Mouse (Mus musculus): ENCODE measurements around the gene Sod3. TPM values are rescaled to one million over a fixed set of nuclear protein-coding genes. Genes with fewer than 3 reads are reported as not detected.

The Sod3 gene
- polyA plus RNA-seq, 1 experiment: 19.6 TPM

DNA sequence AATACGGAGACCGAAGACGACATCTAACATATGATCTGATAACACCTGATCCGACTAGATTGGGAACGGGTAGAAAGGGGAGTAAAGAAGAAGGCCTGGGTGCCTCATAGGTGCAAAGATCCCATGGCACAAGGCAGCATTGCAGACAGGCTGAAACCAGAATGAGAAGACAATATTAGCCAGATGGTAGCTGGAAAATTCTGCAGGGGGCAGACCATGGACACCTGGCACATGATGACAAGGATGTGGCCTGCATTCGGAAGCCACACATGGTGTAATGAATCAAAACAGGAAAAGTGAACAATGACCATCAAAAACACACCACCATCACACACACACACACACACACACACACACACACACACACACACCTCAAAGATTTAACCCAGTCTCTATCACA is 52.3 kb downstream of the Sod3 start:
- no peak overlapping the region for H3K4me3 ChIP-seq (ENCODE audit: low read depth, low read length)
- no peaks in the 10 kb centered on the region for H3K4me1 ChIP-seq (ENCODE audit: control insufficient read depth, insufficient read depth, insufficient read length, low read length)
- H3K36me3 ChIP-seq (ENCODE audit: control insufficient read depth, insufficient read depth, low read length): no peaks in the 10 kb centered on the region
- no peaks in the 10 kb centered on the region for H3K27me3 ChIP-seq (ENCODE audit: control insufficient read depth, insufficient read depth, low read length)
- TF ChIP-seq CTCF (IDR thresholded peaks at IDR 0.05; ENCODE audit: extremely low read depth, insufficient read length, insufficient replicate concordance, low read depth, low read length) (no peak), POLR2A (IDR thresholded peaks at IDR 0.05; ENCODE audit: low read depth, low read length) (no peak)
- 81% methylated on average over 6 of the region's 6 CpGs for WGBS
- no peak overlapping the region for H3K27ac ChIP-seq (ENCODE audit: insufficient read depth, low read depth, low read length)

DNA sequence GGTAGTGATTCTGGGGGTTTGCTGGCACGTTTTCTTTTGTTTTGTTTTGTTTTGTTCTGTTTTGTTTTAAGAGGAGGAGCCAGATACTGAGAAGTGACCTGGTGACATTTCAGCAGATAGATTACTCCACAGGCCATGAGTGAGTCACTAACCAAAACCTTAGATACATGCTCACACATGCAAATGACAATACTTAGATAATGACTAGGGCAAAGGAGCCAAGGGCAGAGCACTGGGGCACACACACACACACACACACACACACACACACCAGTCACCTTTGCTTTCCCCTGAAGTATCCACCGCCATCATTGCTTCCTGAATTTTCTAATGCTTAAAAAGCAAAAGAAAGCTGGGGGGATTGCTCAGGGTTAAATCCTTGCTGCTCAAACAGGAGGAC is 52.9 kb downstream of the Sod3 start:
- 74% methylated on average over 2 of the region's 2 CpGs for WGBS
- no peaks in the 10 kb centered on the region for H3K27me3 ChIP-seq (ENCODE audit: control insufficient read depth, insufficient read depth, low read length)
- H3K4me3 ChIP-seq (ENCODE audit: low read depth, low read length): no peak overlapping the region

More for the DNA sequence above, 52.9 kb downstream of the Sod3 start:
- TF ChIP-seq POLR2A (IDR thresholded peaks at IDR 0.05; ENCODE audit: low read depth, low read length): no peak
- no peak for TF ChIP-seq CTCF (IDR thresholded peaks at IDR 0.05; ENCODE audit: extremely low read depth, insufficient read length, insufficient replicate concordance, low read depth, low read length)
- Histone ChIP-seq H3K4me1 (ENCODE audit: control insufficient read depth, insufficient read depth, insufficient read length, low read length) (no peaks in the 10 kb centered on the region), H3K36me3 (ENCODE audit: control insufficient read depth, insufficient read depth, low read length) (no peaks in the 10 kb centered on the region), H3K27ac (ENCODE audit: insufficient read depth, low read depth, low read length) (no peak overlapping the region)

Other genes with a start within 250 kb of the Sod3 start
- 5.8 and 11.3 TPM in 2 replicates for gene Dhx15, start 173.3 kb upstream of the Sod3 start, polyA plus RNA-seq (2012; rRNA removed)
- gene Ccdc149, start 107.7 kb downstream of the Sod3 start, polyA plus RNA-seq (2012; rRNA removed): 0.76 and 1.9 TPM in 2 replicates
- 0.47 and 0.86 TPM in 2 replicates for gene Lgi2, start 202.7 kb downstream of the Sod3 start, polyA plus RNA-seq (2012; rRNA removed)